Mouse (Mus musculus): Measurements from ENCODE around the gene Rnase4. TPM values are rescaled to one million over a fixed set of nuclear protein-coding genes. Genes with fewer than 3 reads are reported as not detected.
A peak's percentile ranks its signal among the peaks of the same experiment; 100 is the strongest.

Rnase4 gene
- polyA plus RNA-seq, 1 experiment: 35.1 TPM

GRCm38 (mm10) chr14:51128775-51129623, 38.1 kb downstream of the Rnase4 start:
- TF ChIP-seq POLR2A (IDR thresholded peaks at IDR 0.05; ENCODE audit: low read depth, low read length): no peak
- TF ChIP-seq CTCF (conservative IDR thresholded peaks at IDR 0.05; ENCODE audit: insufficient read depth, insufficient read length, low read depth, low read length): no peak

GRCm38 (mm10) chr14:51129624-51129975, 38.7 kb downstream of the Rnase4 start:
- Histone ChIP-seq H3K27me3 (replicated peaks; ENCODE audit: control insufficient read depth, insufficient read depth, low read length) (no peaks in the 10 kb centered on the region), H3K27ac (ENCODE audit: insufficient read depth, low read depth, low read length) (no peak overlapping the region), H3K4me3 (ENCODE audit: insufficient read depth, low read depth, low read length) (no peak overlapping the region), H3K4me1 (ENCODE audit: control insufficient read depth, insufficient read depth, low read length) (no peaks in the 10 kb centered on the region), H3K36me3 (ENCODE audit: control insufficient read depth, insufficient read depth, low read length) (no peaks in the 10 kb centered on the region)
- WGBS: 65% methylated on average over 4 of the region's 4 CpGs
- TF ChIP-seq POLR2A (IDR thresholded peaks at IDR 0.05; ENCODE audit: low read depth, low read length) (no peak), CTCF (conservative IDR thresholded peaks at IDR 0.05; ENCODE audit: insufficient read depth, insufficient read length, low read depth, low read length) (no peak)
- no peak for DNase-seq

More at GRCm38 (mm10) chr14:51128775-51129623, 38.1 kb downstream of the Rnase4 start:
- Histone ChIP-seq H3K4me3 (ENCODE audit: insufficient read depth, low read depth, low read length) (no peak overlapping the region), H3K27me3 (replicated peaks; ENCODE audit: control insufficient read depth, insufficient read depth, low read length) (no peaks in the 10 kb centered on the region), H3K4me1 (ENCODE audit: control insufficient read depth, insufficient read depth, low read length) (no peaks in the 10 kb centered on the region), H3K27ac (ENCODE audit: insufficient read depth, low read depth, low read length) (no peak overlapping the region), H3K36me3 (ENCODE audit: control insufficient read depth, insufficient read depth, low read length) (no peaks in the 10 kb centered on the region)
- WGBS: 88% methylated on average over 9 of the region's 9 CpGs
- peak; percentile 14 for DNase-seq

GRCm38 (mm10) chr14:51130315-51130940, 39.6 kb downstream of the Rnase4 start:
- Histone ChIP-seq H3K27me3 (replicated peaks; ENCODE audit: control insufficient read depth, insufficient read depth, low read length) (no peaks in the 10 kb centered on the region), H3K27ac (ENCODE audit: insufficient read depth, low read depth, low read length) (no peak overlapping the region), H3K4me3 (ENCODE audit: insufficient read depth, low read depth, low read length) (no peak overlapping the region), H3K4me1 (ENCODE audit: control insufficient read depth, insufficient read depth, low read length) (no peaks in the 10 kb centered on the region), H3K36me3 (ENCODE audit: control insufficient read depth, insufficient read depth, low read length) (no peaks in the 10 kb centered on the region)
- no peak for TF ChIP-seq POLR2A (IDR thresholded peaks at IDR 0.05; ENCODE audit: low read depth, low read length)
- WGBS: 88% methylated on average over 9 of the region's 9 CpGs
- DNase-seq: no peak

- WGBS: 76% methylated on average over 7 of the region's 7 CpGs
- H3K27ac ChIP-seq (ENCODE audit: insufficient read depth, low read depth, low read length): no peak overlapping the region
- no peak for DNase-seq
- no peaks in the 10 kb centered on the region for H3K36me3 ChIP-seq (ENCODE audit: control insufficient read depth, insufficient read depth, low read length)
- H3K27me3 ChIP-seq (replicated peaks; ENCODE audit: control insufficient read depth, insufficient read depth, low read length): no peaks in the 10 kb centered on the region
- no peak for TF ChIP-seq CTCF (conservative IDR thresholded peaks at IDR 0.05; ENCODE audit: insufficient read depth, insufficient read length, low read depth, low read length)
- TF ChIP-seq POLR2A (IDR thresholded peaks at IDR 0.05; ENCODE audit: low read depth, low read length): no peak
- H3K4me3 ChIP-seq (ENCODE audit: insufficient read depth, low read depth, low read length): no peak overlapping the region
- no peaks in the 10 kb centered on the region for H3K4me1 ChIP-seq (ENCODE audit: control insufficient read depth, insufficient read depth, low read length)
These were observed 40.4 kb downstream of the Rnase4 start for GRCm38 (mm10) chr14:51131086-51131815.

- Histone ChIP-seq H3K4me1 (ENCODE audit: control insufficient read depth, insufficient read depth, low read length) (no peaks in the 10 kb centered on the region), H3K27me3 (replicated peaks; ENCODE audit: control insufficient read depth, insufficient read depth, low read length) (no peaks in the 10 kb centered on the region), H3K27ac (ENCODE audit: insufficient read depth, low read depth, low read length) (no peak overlapping the region), H3K36me3 (ENCODE audit: control insufficient read depth, insufficient read depth, low read length) (no peaks in the 10 kb centered on the region), H3K4me3 (ENCODE audit: insufficient read depth, low read depth, low read length) (no peak overlapping the region)
- WGBS: 92% methylated on average over 4 of the region's 4 CpGs
- no peak for DNase-seq
- TF ChIP-seq POLR2A (IDR thresholded peaks at IDR 0.05; ENCODE audit: low read depth, low read length) (no peak), CTCF (conservative IDR thresholded peaks at IDR 0.05; ENCODE audit: insufficient read depth, insufficient read length, low read depth, low read length) (no peak)
These were observed 41.5 kb downstream of the Rnase4 start for GRCm38 (mm10) chr14:51132372-51132771.

- Histone ChIP-seq H3K27ac (ENCODE audit: insufficient read depth, low read depth, low read length) (no peak overlapping the region), H3K27me3 (replicated peaks; ENCODE audit: control insufficient read depth, insufficient read depth, low read length) (no peaks in the 10 kb centered on the region), H3K4me1 (ENCODE audit: control insufficient read depth, insufficient read depth, low read length) (no peaks in the 10 kb centered on the region), H3K4me3 (ENCODE audit: insufficient read depth, low read depth, low read length) (no peak overlapping the region), H3K36me3 (ENCODE audit: control insufficient read depth, insufficient read depth, low read length) (no peaks in the 10 kb centered on the region)
- TF ChIP-seq CTCF (conservative IDR thresholded peaks at IDR 0.05; ENCODE audit: insufficient read depth, insufficient read length, low read depth, low read length) (no peak), POLR2A (IDR thresholded peaks at IDR 0.05; ENCODE audit: low read depth, low read length) (no peak)
- DNase-seq: no peak
- WGBS: 77% methylated on average over 2 of the region's 2 CpGs
These were observed 49.5 kb downstream of the Rnase4 start for GRCm38 (mm10) chr14:51140342-51140741.

GRCm38 (mm10) chr14:51142119-51142518, 51.2 kb downstream of the Rnase4 start:
- DNase-seq: no peak
- Histone ChIP-seq H3K36me3 (ENCODE audit: control insufficient read depth, insufficient read depth, low read length) (no peaks in the 10 kb centered on the region), H3K27ac (ENCODE audit: insufficient read depth, low read depth, low read length) (no peak overlapping the region), H3K4me3 (ENCODE audit: insufficient read depth, low read depth, low read length) (no peak overlapping the region), H3K27me3 (replicated peaks; ENCODE audit: control insufficient read depth, insufficient read depth, low read length) (no peaks in the 10 kb centered on the region), H3K4me1 (ENCODE audit: control insufficient read depth, insufficient read depth, low read length) (no peaks in the 10 kb centered on the region)
- 88% methylated on average over 4 of the region's 4 CpGs for WGBS
- TF ChIP-seq CTCF (conservative IDR thresholded peaks at IDR 0.05; ENCODE audit: insufficient read depth, insufficient read length, low read depth, low read length): no peak
- no peak for TF ChIP-seq POLR2A (IDR thresholded peaks at IDR 0.05; ENCODE audit: low read depth, low read length)
